Mouse (Mus musculus) brain, embryonic 14.5 days (tissue): ENCODE results near the gene Pbp2.

Experiments
- CTCF ChIP-seq: fragments of 200-500 bp; IDR thresholded peaks from 2 replicates; pipeline ENCODE4 v1.5.1; 2012; ENCODE audit warnings: inconsistent platforms, mild to moderate bottlenecking, moderate library complexity, borderline replicate concordance; ENCODE audit not compliant: insufficient read depth, insufficient read length; ENCODE audit errors: extremely low read depth
- POLR2A ChIP-seq: fragments of 200-500 bp; IDR thresholded peaks from 2 replicates; pipeline ENCODE4 v1.6.1; 2012; ENCODE audit warnings: mild to moderate bottlenecking, inconsistent platforms, borderline replicate concordance; ENCODE audit not compliant: poor library complexity, insufficient read depth, insufficient read length, severe bottlenecking; ENCODE audit errors: extremely low read depth

DNA sequence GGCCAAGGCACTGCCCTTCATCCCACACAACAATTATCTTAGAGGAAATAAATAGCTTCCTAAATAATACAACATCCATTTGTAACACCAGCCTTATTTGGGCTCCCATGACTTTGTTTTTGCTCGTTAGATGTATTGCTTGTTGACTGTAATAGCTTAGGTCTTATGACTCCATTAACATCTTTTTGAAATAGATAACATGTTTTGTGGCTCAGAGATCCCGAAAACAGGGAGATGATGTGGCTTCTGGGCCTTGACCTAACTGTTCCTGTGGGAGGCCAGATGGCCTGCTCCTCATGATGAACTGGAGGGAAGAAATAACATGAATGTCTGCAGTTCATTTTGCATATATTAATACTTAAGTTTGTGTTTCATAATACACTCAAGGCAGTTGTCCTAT is 38.4 kb downstream of the Pbp2 start:
- TF ChIP-seq CTCF = no peak
- no peak for TF ChIP-seq POLR2A
